Mouse (Mus musculus) neural tube, embryonic 11.5 days (tissue): ENCODE results near the gene Gstp2. TPM values are rescaled to one million over a fixed set of nuclear protein-coding genes. Genes with fewer than 3 reads are reported as not detected.
A peak's percentile ranks its signal among the peaks of the same experiment; 100 is the strongest.

Experiments used
- ATAC-seq: fragments of 200-750 bp; cut with Nextera tagmentation; 2 replicates; pipeline ENCODE4 v1.8.0; 2017; ENCODE audit warnings: moderate number of reproducible peaks, mild to moderate bottlenecking, moderate TSS enrichment, moderate library complexity; ENCODE audit not compliant: insufficient read depth, low FRiP score, low TSS enrichment
- DNase-seq: peaks from one replicate; pipeline ENCODE4 v3.0.0-alpha.2; 2015; ENCODE audit warnings: low spot score
- H3K27ac ChIP-seq: fragments of 300-500 bp; sonication (generic); 2 replicates; pipeline ENCODE4 v1.5.1; 2014; ENCODE audit warnings: low read depth, mild to moderate bottlenecking, low read length
- H3K27me3 ChIP-seq: fragments of 300-500 bp; sonication (generic); 2 replicates; pipeline ENCODE4 v1.6.1; 2014; ENCODE audit warnings: mild to moderate bottlenecking, low read length, mixed read lengths; ENCODE audit not compliant: control insufficient read depth, insufficient read depth
- H3K36me3 ChIP-seq: fragments of 300-500 bp; sonication (generic); 2 replicates; pipeline ENCODE4 v1.6.1; 2014; ENCODE audit warnings: mild to moderate bottlenecking, low read length, moderate library complexity, mixed read lengths; ENCODE audit not compliant: control insufficient read depth, insufficient read depth
- H3K4me1 ChIP-seq: fragments of 300-500 bp; sonication (generic); 2 replicates; pipeline ENCODE4 v1.6.1; 2014; ENCODE audit warnings: low read length, mixed read lengths; ENCODE audit not compliant: control insufficient read depth, insufficient read depth
- H3K4me2 ChIP-seq: fragments of 300-500 bp; sonication (generic); 2 replicates; pipeline ENCODE4 v1.6.1; 2014; ENCODE audit warnings: low read depth, mild to moderate bottlenecking, moderate library complexity
- H3K4me3 ChIP-seq: fragments of 300-500 bp; sonication (generic); 2 replicates; pipeline ENCODE4 v1.5.1; 2014; ENCODE audit warnings: low read depth, low read length
- H3K9ac ChIP-seq: fragments of 300-500 bp; sonication (generic); 2 replicates; pipeline ENCODE4 v1.6.1; 2014; ENCODE audit warnings: mild to moderate bottlenecking, low read length
- H3K9me3 ChIP-seq: fragments of 300-500 bp; sonication (generic); 2 replicates; pipeline ENCODE4 v1.6.1; 2016; ENCODE audit warnings: low read length; ENCODE audit not compliant: control insufficient read depth
- WGBS: fragments of 180-500 bp; shearing (Covaris S2); extraction: QIAGEN DNeasy Blood & Tissue Kit; methylation state at CpG from one replicate; pipeline ENCODE4 v1.1.7; 2014; 5-methylcytosine and 5-hydroxymethylcytosine counted together
- polyA plus RNA-seq: library from polyadenylated mRNA; unstranded; fragments of >200 nt; fragmentation: Nextera tagmentation; extraction: Ambion mirVana; gene quantifications from 2 replicates; pipeline ENCODE4 v1.2.1, GENCODE M21; 2014

The Gstp2 gene
- polyA plus RNA-seq, 1 experiment from 2014 or later, result 0.68 TPM

DNA sequence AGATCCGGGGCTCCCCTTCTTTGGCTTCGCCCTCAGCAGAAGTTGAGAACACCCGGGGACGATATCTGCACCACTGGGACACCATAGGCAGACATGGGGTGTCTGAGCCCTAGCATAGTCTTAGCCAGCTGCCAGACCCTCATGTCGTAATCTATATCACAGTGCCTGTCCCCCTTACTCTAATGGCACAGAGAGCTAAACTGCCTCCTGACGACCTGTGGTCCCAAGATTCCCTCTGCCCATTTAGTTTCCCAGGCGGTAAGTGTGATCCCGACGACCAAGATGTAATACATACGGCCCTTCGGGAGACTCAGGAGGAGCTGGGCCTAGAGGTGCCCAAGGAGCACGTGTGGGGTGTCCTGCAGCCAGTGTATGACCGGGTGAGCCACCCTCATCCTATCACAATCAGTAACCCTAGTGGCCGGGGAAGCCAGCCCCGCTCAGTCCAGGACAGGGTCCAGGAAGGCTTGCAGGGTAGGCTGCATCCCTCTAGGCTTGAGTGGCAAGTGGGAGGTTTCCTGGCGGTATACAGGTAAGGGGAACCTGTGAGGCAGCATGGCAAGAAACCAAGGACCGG is 44.8 kb downstream of the Gstp2 start:
- WGBS, result 23% methylated on average over 17 of the region's 17 CpGs
- Histone ChIP-seq H3K27me3 (no peaks in the 10 kb centered on the region), H3K27ac (peak overlapping the region; percentile 94), H3K9me3 (no peaks in the 10 kb centered on the region), H3K36me3 (no peaks in the 10 kb centered on the region; the same call in 1 of the 2 replicates), H3K9ac (peak overlapping the region; percentile 88), H3K4me1 (peaks cover 9% of the 10 kb centered on the region; the same call in 1 of the 2 replicates), H3K4me3 (peak overlapping the region; percentile 69), H3K4me2 (peak overlapping the region; percentile 94)
- 0 out of 2 replicates have a peak, but pooled peaks have one; percentile 18 for ATAC-seq
- DNase-seq, result no peak

DNA sequence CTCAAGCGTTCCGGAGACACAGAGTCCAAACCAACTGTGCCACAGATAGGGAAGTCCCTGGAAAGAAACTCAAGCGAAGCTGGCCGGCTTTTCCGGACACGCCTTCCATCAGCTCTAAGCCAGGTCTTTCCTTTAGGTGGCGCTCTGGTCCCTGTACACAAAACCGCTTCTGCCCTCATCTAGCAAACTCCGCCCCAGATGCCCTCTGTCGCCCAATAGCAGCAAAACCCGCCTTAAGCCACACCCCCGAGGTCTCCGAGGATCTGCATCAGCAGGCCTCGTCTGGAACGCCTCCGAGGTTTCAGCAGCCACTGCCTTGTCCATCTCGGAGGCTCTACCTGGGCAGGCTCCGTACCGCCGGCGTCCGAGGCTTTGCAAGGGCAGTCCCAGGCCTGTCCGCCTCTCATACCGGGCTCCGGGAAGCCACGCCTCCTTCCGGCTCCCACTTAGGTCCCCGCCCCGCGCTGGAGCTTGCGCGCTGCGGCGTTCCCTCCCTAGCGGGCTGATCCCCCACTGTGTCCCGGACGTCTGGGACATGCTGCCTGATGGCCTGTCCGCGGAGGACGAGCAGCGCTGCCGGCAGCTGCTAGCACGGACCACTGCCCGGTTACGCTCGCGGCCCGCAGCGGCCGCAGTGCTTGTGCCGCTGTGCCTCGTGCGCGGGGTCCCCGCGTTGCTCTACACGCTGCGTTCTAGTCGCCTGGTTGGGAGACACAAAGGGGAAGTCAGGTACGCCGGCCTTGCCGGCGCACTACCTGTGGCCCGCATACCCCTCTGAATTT is 45.5 kb downstream of the Gstp2 start, which contains the start of the genes Nudt8 and Gm49405:
Gene Nudt8, plus strand, starts transcription at position 462 of the 782 bp plus-strand sequence.
Gene Gm49405, plus strand, starts transcription at position 508 of the 782 bp plus-strand sequence.
- DNase-seq, result peak; percentile 94
- Histone ChIP-seq H3K4me1 (peaks cover 9% of the 10 kb centered on the region; the same call in 1 of the 2 replicates), H3K9me3 (no peaks in the 10 kb centered on the region), H3K36me3 (no peaks in the 10 kb centered on the region; the same call in 1 of the 2 replicates), H3K27me3 (no peaks in the 10 kb centered on the region), H3K9ac (peak within 1 kb of the TSS; percentile 88), H3K4me2 (peak within 1 kb of the TSS; percentile 94), H3K4me3 (peak within 1 kb of the TSS; percentile 69), H3K27ac (peak within 1 kb of the TSS; percentile 94)
- under 1% methylated on average over 64 of the region's 64 CpGs for WGBS
- ATAC-seq, result peak; percentile 82

- WGBS, result 92% methylated on average over 9 of the region's 9 CpGs
- no peak for ATAC-seq
- peak overlapping the region; percentile 94 for H3K4me2 ChIP-seq
Measured at GRCm38 (mm10) chr19:3999121-3999730, 46.6 kb downstream of the Gstp2 start.

DNA sequence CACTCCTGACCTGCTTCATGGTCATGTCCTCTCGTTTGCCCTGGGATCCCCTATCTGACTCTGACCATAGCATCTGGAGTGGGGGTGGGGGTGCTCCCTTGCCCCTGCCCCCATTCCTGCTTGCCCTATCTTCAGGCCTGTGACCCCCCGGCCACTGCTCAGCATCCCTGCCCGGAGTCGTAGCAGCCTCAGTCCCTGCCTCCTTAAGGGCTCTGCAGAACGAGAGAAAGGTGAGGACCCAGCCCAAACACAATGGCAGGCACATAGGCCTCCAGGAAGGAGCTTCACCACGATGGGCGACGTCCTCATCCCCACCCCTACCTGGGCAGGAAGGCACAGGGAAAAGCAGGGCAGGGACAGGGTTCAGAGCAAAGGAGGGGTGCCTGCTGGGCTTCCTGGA is 47.5 kb downstream of the Gstp2 start:
- no peaks in the 10 kb centered on the region for H3K27me3 ChIP-seq
- no peaks in the 10 kb centered on the region for H3K9me3 ChIP-seq
- ATAC-seq (no peak), DNase-seq (no peak)
- no peak overlapping the region for H3K4me3 ChIP-seq
- no peak overlapping the region for H3K27ac ChIP-seq
- 69% methylated on average over 8 of the region's 8 CpGs for WGBS
- no peak overlapping the region for H3K4me2 ChIP-seq
- no peak overlapping the region for H3K9ac ChIP-seq
- no peaks in the 10 kb centered on the region for H3K36me3 ChIP-seq
- peaks cover 9% of the 10 kb centered on the region; the same call in 1 of the 2 replicates for H3K4me1 ChIP-seq

More at GRCm38 (mm10) chr19:3999121-3999730, 46.6 kb downstream of the Gstp2 start:
- Histone ChIP-seq H3K4me3 (peak overlapping the region; percentile 69), H3K27ac (no peak overlapping the region), H3K9ac (no peak overlapping the region; the same call in 1 of the 2 replicates), H3K4me1 (peaks cover 9% of the 10 kb centered on the region; the same call in 1 of the 2 replicates), H3K27me3 (no peaks in the 10 kb centered on the region), H3K36me3 (no peaks in the 10 kb centered on the region), H3K9me3 (no peaks in the 10 kb centered on the region)
- DNase-seq, result no peak

- Histone ChIP-seq H3K36me3 (no peaks in the 10 kb centered on the region), H3K4me3 (no peak overlapping the region), H3K4me2 (no peak overlapping the region), H3K27ac (no peak overlapping the region), H3K9me3 (no peaks in the 10 kb centered on the region), H3K27me3 (no peaks in the 10 kb centered on the region), H3K4me1 (peaks cover 9% of the 10 kb centered on the region; the same call in 1 of the 2 replicates), H3K9ac (no peak overlapping the region)
- DNase-seq (no peak), ATAC-seq (no peak)
- 69% methylated on average over 8 of the region's 8 CpGs for WGBS
Measured at GRCm38 (mm10) chr19:3997231-3997630, 48.6 kb downstream of the Gstp2 start.

GRCm38 (mm10) chr19:3996747-3997146 is 49.1 kb downstream of the Gstp2 start:
- 84% methylated on average over 8 of the region's 8 CpGs for WGBS
- H3K27me3 ChIP-seq, result no peaks in the 10 kb centered on the region
- no peak overlapping the region for H3K9ac ChIP-seq
- H3K4me2 ChIP-seq, result no peak overlapping the region
- no peak for DNase-seq
- no peak for ATAC-seq
- no peaks in the 10 kb centered on the region for H3K36me3 ChIP-seq
- H3K27ac ChIP-seq, result no peak overlapping the region
- H3K9me3 ChIP-seq, result no peaks in the 10 kb centered on the region
- H3K4me1 ChIP-seq, result peaks cover 9% of the 10 kb centered on the region; the same call in 1 of the 2 replicates
- H3K4me3 ChIP-seq, result no peak overlapping the region

- Histone ChIP-seq H3K36me3 (no peaks in the 10 kb centered on the region), H3K27ac (no peak overlapping the region), H3K9me3 (no peaks in the 10 kb centered on the region), H3K4me1 (peaks cover 4% of the 10 kb centered on the region; the same call in 1 of the 2 replicates), H3K4me3 (no peak overlapping the region), H3K4me2 (no peak overlapping the region), H3K27me3 (no peaks in the 10 kb centered on the region), H3K9ac (no peak overlapping the region)
- ATAC-seq (no peak), DNase-seq (no peak)
- WGBS, result 76% methylated on average over 7 of the region's 7 CpGs
Measured at GRCm38 (mm10) chr19:3996106-3996505, 49.7 kb downstream of the Gstp2 start.

DNA sequence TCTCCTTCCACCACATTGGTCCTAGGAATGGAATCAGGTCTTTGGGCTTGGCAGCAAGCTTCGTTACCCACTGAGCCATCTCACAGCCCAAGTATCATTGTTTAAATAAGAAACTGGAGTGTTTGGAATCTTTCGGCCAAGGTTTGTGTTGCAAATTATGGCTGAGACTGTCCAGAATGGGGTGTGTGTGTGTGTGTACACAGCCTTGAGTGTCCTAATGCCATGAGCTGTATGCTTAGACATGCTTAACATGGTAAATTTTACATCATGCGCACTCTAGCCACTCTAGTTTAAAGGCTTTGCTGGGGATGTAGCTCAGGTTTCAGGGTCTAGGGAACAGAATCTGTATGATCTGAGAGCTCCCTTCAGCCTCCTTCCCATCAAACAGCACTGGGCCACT is 50.3 kb downstream of the Gstp2 start:
- Histone ChIP-seq H3K9ac (no peak overlapping the region), H3K9me3 (no peaks in the 10 kb centered on the region), H3K27me3 (no peaks in the 10 kb centered on the region), H3K4me3 (no peak overlapping the region), H3K36me3 (no peaks in the 10 kb centered on the region), H3K4me2 (no peak overlapping the region), H3K4me1 (no peaks in the 10 kb centered on the region), H3K27ac (no peak overlapping the region)
- no peak for DNase-seq
- 91% methylated on average over 3 of the region's 3 CpGs for WGBS
- no peak for ATAC-seq
